Mouse (Mus musculus): Measurements from ENCODE around the gene Nrap.
A peak's percentile ranks its signal among the peaks of the same experiment; 100 is the strongest.

DNA sequence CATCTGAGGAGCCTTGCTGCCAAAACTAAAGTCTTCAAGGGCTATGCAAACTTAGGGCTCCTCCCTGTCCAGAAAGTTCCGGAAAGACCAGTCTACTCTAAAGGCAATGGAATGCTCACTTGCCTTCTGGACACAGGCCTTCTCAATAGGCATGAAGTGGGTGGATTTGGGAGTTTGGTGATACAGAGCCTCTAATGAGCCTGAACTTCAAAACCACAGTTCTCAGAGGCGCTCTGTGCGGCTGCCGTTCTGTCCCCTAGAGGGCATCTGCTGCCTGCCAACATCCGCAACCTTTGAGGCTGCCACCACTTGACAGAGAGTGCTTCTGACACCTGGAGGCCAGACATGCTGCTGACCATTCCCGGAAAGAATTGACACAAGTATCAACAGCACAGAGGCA lies 40.5 kb downstream of the Nrap start:
- peak; percentile 52 for TF ChIP-seq CTCF (IDR thresholded peaks at IDR 0.05; ENCODE audit: low read depth)
- TF ChIP-seq EP300 (IDR thresholded peaks at IDR 0.05; ENCODE audit: low read depth): no peak
